Mouse (Mus musculus): ENCODE measurements around the gene Nkap.
"Not testable (repeated sequence)": the region's sequence is repeated elsewhere in the genome, so short reads cannot be mapped to it uniquely, and the experiment has no call there.

DNA sequence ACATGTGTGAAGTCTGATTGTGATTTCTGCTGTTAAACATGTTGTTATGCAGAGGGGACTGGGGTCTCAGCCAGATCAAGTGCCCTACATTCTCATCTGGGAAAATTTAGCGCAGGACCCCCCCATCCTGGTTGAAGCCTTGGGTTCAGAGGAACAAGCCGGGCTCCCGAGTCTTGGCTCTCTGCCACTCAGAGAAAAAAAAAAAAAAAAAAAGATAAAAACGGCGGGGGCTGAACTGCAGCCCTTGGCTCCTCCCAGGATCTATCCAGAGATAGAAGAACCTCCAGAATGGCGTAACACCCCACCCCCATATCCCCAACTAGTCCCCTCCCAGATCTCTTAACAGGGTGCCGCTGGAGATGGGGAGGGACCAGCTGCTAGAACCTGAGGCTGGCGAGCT is 57.8 kb downstream of the Nkap start:
- TF ChIP-seq CTCF (IDR thresholded peaks at IDR 0.05; ENCODE audit: extremely low read depth, insufficient read depth, insufficient read length, insufficient replicate concordance); POLR2A (IDR thresholded peaks at IDR 0.05; ENCODE audit: low read depth, low read length): not testable (repeated sequence)
